Mouse (Mus musculus) CH12.LX (cell line): ENCODE data around the gene Unk.

ENCODE experiments used
- CHD2 ChIP-seq: IDR thresholded peaks from 2 replicates; pipeline ENCODE4 v1.6.1; 2011; ENCODE audit warnings: low read length, improper control_type of control experiment
- CTCF ChIP-seq, 2 experiments: IDR thresholded peaks in 1 of 2; conservative IDR thresholded peaks in 1 of 2; 2 replicates each; pipeline ENCODE4 v1.5.1; 2011 to 2012; ENCODE audit warnings: low read depth in 2 of 2, low read length in 2 of 2, improper control_type of control experiment in 1 of 2, inconsistent platforms in 1 of 2, mild to moderate bottlenecking in 1 of 2, moderate library complexity in 1 of 2
- EP300 ChIP-seq: IDR thresholded peaks from 2 replicates; pipeline ENCODE4 v1.6.1; 2011; ENCODE audit warnings: low read length, improper control_type of control experiment
- GABPA ChIP-seq: IDR thresholded peaks from 2 replicates; pipeline ENCODE4 v1.6.1; 2012; ENCODE audit warnings: low read depth, low read length, improper control_type of control experiment, inconsistent platforms; ENCODE audit not compliant: insufficient replicate concordance
- JUND ChIP-seq: conservative IDR thresholded peaks from 2 replicates; pipeline ENCODE4 v1.6.1; 2011; ENCODE audit warnings: low read depth, low read length, improper control_type of control experiment
- MAX ChIP-seq: IDR thresholded peaks from 2 replicates; pipeline ENCODE4 v1.6.1; 2011; ENCODE audit warnings: low read length, improper control_type of control experiment
- MAZ ChIP-seq: IDR thresholded peaks from 2 replicates; pipeline ENCODE4 v1.6.1; 2012; ENCODE audit warnings: low read depth, mild to moderate bottlenecking, inconsistent platforms, low read length, improper control_type of control experiment, moderate library complexity
- NRF1 ChIP-seq: IDR thresholded peaks from 2 replicates; pipeline ENCODE4 v1.6.1; 2014; ENCODE audit warnings: low read depth, mild to moderate bottlenecking, inconsistent platforms, low read length, improper control_type of control experiment, moderate library complexity
- POLR2A ChIP-seq: IDR thresholded peaks from 2 replicates; pipeline ENCODE4 v1.6.1; 2011; ENCODE audit warnings: low read depth, mild to moderate bottlenecking, improper control_type of control experiment, low read length
- POLR2AphosphoS2 ChIP-seq: IDR thresholded peaks from 2 replicates; pipeline ENCODE4 v1.6.1; 2011; ENCODE audit warnings: low read depth, low read length, improper control_type of control experiment
- RCOR1 ChIP-seq: conservative IDR thresholded peaks from 2 replicates; pipeline ENCODE4 v1.6.1; 2012; ENCODE audit warnings: low read depth, mild to moderate bottlenecking, inconsistent platforms, low read length, improper control_type of control experiment
- SMC3 ChIP-seq: IDR thresholded peaks from 2 replicates; pipeline ENCODE4 v1.6.1; 2011; ENCODE audit warnings: low read depth, low read length, improper control_type of control experiment
- USF2 ChIP-seq: conservative IDR thresholded peaks from 2 replicates; pipeline ENCODE4 v1.6.1; 2011; ENCODE audit warnings: low read depth, low read length, improper control_type of control experiment
- ZNF384 ChIP-seq: IDR thresholded peaks from 2 replicates; pipeline ENCODE4 v1.6.1; 2012; ENCODE audit warnings: low read depth, low read length, improper control_type of control experiment, inconsistent platforms

DNA sequence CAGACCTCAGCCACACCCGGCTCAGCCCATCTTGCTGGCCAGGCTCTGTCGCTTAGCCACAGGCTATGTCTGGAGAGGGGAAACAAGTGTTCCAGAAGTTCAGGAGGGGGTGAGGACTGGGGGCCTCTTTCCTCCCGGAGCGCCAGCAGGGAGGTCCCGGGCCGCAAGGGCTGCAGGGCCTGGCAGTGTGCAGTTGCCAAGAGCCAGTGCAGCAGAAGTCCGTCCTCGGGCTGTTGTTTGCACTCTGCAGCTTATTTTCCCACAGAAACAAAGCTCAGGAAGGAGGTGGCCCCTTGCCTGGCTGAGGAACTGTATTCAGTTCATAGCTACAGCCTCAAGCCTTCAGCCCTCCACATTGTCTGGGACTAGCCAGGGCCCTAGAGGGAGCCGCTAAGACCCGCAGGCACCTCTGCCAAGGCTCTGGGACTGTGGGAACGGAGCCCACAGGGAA, 71.8 kb downstream of the Unk start:
- TF ChIP-seq POLR2A (no peak), CTCF (conservative IDR thresholded peaks at IDR 0.05 in 1 of 2, IDR thresholded peaks at IDR 0.05 in 1 of 2; ENCODE audit: low read depth in 2 of 2, low read length in 2 of 2) (no peak), MAX (no peak), SMC3 (no peak), CHD2 (no peak), EP300 (no peak), NRF1 (no peak), MAZ (no peak), JUND (no peak), USF2 (no peak), RCOR1 (no peak), POLR2AphosphoS2 (no peak), ZNF384 (no peak), GABPA (no peak)
